Mouse (Mus musculus) hindbrain, embryonic 12.5 days (tissue): ENCODE measurements around the gene Ptpn12. TPM values are rescaled to one million over a fixed set of nuclear protein-coding genes. Genes with fewer than 3 reads are reported as not detected.

Experiments
- ATAC-seq: fragments of 200-750 bp; cut with Nextera tagmentation; 2 replicates; pipeline ENCODE4 v1.8.0; 2017; ENCODE audit warnings: moderate TSS enrichment; ENCODE audit not compliant: low FRiP score
- H3K27ac ChIP-seq: fragments of 300-500 bp; sonication (generic); 2 replicates; pipeline ENCODE4 v1.5.1; 2016; ENCODE audit warnings: mild to moderate bottlenecking
- H3K27me3 ChIP-seq: fragments of 300-500 bp; sonication (generic); 2 replicates; pipeline ENCODE4 v1.6.1; 2016; ENCODE audit warnings: mild to moderate bottlenecking
- H3K36me3 ChIP-seq: fragments of 300-500 bp; sonication (generic); 2 replicates; pipeline ENCODE4 v1.6.1; 2016; ENCODE audit warnings: mild to moderate bottlenecking
- H3K4me1 ChIP-seq: fragments of 300-500 bp; sonication (generic); 2 replicates; pipeline ENCODE4 v1.6.1; 2016
- H3K4me2 ChIP-seq: fragments of 300-500 bp; sonication (generic); replicated peaks from 2 replicates; pipeline ENCODE4 v1.6.1; 2016; ENCODE audit warnings: mild to moderate bottlenecking
- H3K4me3 ChIP-seq: fragments of 300-500 bp; sonication (generic); 2 replicates; pipeline ENCODE4 v1.5.1; 2016; ENCODE audit warnings: mild to moderate bottlenecking
- H3K9ac ChIP-seq: fragments of 300-500 bp; sonication (generic); 2 replicates; pipeline ENCODE4 v1.6.1; 2016; ENCODE audit warnings: mild to moderate bottlenecking, moderate library complexity
- H3K9me3 ChIP-seq: fragments of 300-500 bp; sonication (generic); replicated peaks from 2 replicates; pipeline ENCODE4 v1.6.1; 2016; ENCODE audit warnings: mild to moderate bottlenecking
- WGBS: fragments of 180-500 bp; shearing (Covaris S2); methylation state at CpG from one replicate; pipeline ENCODE4 v1.1.7; 2016; 5-methylcytosine and 5-hydroxymethylcytosine counted together
- polyA plus RNA-seq: library from polyadenylated mRNA; unstranded; fragments of >200 nt; fragmentation: Nextera tagmentation; extraction: Ambion mirVana; gene quantifications from 2 replicates; pipeline ENCODE4 v1.2.1, GENCODE M21; 2016

The Ptpn12 gene
- 25.5 and 30.1 TPM in 2 replicates for polyA plus RNA-seq

DNA sequence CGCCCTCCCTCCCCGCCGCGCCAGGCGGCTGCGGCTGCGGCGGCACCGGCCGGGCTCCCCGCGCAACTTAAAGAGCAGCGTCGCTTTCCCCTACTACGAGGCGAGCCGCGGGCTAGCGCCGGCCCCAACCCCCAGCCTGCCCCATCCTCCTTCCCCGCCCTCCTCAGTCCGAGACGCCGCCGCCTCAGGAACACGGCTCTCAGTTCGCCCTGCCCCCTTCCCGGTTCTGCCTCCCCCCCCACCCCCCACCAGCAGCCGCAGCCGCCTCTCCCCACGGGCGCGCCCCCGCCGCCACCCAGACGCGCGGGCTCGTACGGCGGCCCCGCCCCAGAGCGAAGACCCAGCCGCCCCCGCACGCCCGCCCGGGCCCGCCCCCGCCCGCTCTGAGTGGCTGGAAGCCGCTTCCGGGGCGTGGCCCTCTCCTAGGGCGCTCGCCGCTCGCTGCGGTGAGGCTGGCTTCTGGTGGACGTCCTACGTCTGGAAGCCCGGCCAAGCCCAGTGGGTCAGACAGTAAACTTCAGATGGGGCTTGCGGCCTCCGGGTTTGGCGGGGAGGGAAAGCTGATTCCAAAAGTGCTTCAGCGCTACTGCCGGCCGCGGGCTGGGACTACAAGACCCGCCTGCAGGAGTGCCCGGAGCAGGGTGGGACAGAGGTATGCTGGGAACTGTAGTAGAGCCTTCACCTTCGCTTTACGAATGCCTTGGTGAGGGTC, at the start of gene Ptpn12:
TSS of gene Ptpn12 (minus strand) at position 92 of the 712 bp plus-strand sequence.
- no peaks in the 10 kb centered on the region for H3K9me3 ChIP-seq
- H3K36me3 ChIP-seq, result no peaks in the 10 kb centered on the region
- ATAC-seq, result peak; percentile 96
- peaks cover 11% of the 10 kb centered on the region for H3K4me1 ChIP-seq
- no peaks in the 10 kb centered on the region for H3K27me3 ChIP-seq
- H3K4me2 ChIP-seq, result peak within 1 kb of the TSS; percentile 67
- WGBS, result under 1% methylated on average over 55 of the region's 73 CpGs
- peak within 1 kb of the TSS; percentile 98 for H3K4me3 ChIP-seq
- peak within 1 kb of the TSS; percentile 98 for H3K9ac ChIP-seq
- H3K27ac ChIP-seq, result peak within 1 kb of the TSS; percentile 100

DNA sequence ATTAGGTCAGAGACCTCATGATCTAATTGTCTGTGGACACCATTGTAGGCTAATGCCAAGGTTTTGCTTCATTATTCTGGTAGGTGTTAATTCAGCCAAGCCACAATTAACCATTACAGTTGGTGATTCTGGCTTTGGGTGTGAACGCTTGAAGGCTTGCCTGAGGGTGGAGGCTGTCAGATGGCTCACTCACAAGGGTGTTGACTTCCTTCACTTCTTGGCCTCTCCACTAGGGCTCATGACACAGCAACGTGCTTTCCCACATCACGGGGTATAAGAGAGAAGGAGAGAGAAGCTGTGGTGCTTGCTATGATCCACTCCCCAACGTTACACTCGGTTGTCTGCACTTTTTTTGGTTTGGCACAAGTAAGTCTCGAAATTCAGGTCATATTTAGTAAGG, 35.5 kb upstream of the Ptpn12 start:
- no peaks in the 10 kb centered on the region for H3K27me3 ChIP-seq
- no peak overlapping the region for H3K4me2 ChIP-seq
- WGBS, result 76% methylated on average over 6 of the region's 6 CpGs
- no peaks in the 10 kb centered on the region for H3K4me1 ChIP-seq
- H3K27ac ChIP-seq, result no peak overlapping the region
- no peaks in the 10 kb centered on the region for H3K9me3 ChIP-seq
- H3K9ac ChIP-seq, result no peak overlapping the region
- H3K36me3 ChIP-seq, result no peaks in the 10 kb centered on the region
- H3K4me3 ChIP-seq, result no peak overlapping the region
- no peak for ATAC-seq

- Histone ChIP-seq H3K27ac (no peak overlapping the region), H3K4me2 (peak overlapping the region; percentile 54; the same call in 1 of the 2 replicates), H3K27me3 (no peaks in the 10 kb centered on the region), H3K36me3 (no peaks in the 10 kb centered on the region), H3K9me3 (no peaks in the 10 kb centered on the region), H3K4me3 (no peak overlapping the region), H3K9ac (no peak overlapping the region), H3K4me1 (peaks cover 11% of the 10 kb centered on the region)
- no peak for ATAC-seq
- WGBS, result 82% methylated on average over 2 of the region's 2 CpGs
Observed at GRCm38 (mm10) chr5:21057217-21057616, 1.5 kb upstream of the Ptpn12 start.

DNA sequence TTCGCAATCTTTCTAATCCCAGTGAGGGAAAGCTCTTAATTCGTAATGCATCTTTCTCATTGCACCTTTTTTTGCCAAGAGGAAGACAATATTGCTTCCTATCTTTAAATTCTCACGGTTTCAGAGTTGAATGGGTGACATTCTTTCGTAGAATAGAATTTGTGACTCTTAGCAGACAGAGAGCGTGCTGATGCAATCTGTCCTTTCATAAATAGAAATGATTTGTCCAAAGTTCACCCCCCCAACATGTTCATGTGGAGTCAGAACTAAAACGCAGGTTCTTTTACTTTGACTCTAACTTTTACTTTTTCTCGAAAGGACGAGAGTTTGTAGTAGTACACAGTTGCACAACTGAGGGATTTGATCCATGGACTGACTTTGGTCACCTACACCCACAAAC, 884 bp upstream of the Ptpn12 start:
- no peaks in the 10 kb centered on the region for H3K36me3 ChIP-seq
- ATAC-seq, result no peak
- H3K4me3 ChIP-seq, result peak overlapping the region; percentile 98
- H3K4me2 ChIP-seq, result peak overlapping the region; percentile 54
- 12% methylated on average over 8 of the region's 8 CpGs for WGBS
- no peaks in the 10 kb centered on the region for H3K9me3 ChIP-seq
- H3K27ac ChIP-seq, result peak overlapping the region; percentile 100
- no peaks in the 10 kb centered on the region for H3K27me3 ChIP-seq
- peaks cover 11% of the 10 kb centered on the region for H3K4me1 ChIP-seq
- H3K9ac ChIP-seq, result peak overlapping the region; percentile 46

DNA sequence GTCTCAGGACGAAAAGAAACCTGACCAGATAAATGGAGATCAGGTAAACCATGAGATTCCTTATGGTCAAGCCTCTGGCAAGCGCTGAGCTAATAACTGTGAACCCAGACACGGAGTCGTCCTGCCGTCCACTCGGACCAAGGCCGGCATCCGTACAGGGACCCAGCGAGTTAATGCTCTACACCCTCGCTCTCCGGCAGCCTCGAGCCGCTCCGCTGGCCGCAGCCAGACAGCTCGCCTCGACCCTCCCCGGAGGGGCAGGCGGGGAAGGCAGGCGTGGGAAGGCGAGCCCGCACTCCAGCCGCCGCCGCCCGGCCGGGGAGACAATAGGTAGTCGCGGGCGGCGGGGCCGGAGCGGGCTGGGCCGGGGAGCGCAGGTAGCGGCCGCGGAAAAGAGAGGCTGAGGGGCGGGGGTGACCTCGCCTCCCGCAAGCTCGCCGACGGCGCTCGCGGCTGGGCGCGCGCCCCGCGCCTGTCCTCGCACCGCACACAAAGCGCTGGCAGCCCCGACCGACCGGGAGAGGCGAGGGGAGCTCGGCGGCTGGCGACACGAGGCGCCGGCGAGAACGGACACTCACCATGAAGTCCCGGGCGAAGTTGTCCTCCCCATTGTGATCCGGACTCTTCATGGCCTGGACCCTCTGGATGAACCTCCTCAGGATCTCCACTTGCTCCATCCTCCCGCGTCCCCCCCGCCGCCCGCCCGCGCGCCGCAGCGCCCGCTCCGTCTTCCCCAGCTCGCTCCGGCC, 466 bp downstream of the Ptpn12 start:
- Histone ChIP-seq H3K27me3 (no peaks in the 10 kb centered on the region), H3K4me1 (peaks cover 11% of the 10 kb centered on the region), H3K9ac (peak overlapping the region; percentile 98), H3K4me3 (peak overlapping the region; percentile 98), H3K4me2 (peak overlapping the region; percentile 67), H3K27ac (peak overlapping the region; percentile 100), H3K9me3 (no peaks in the 10 kb centered on the region), H3K36me3 (no peaks in the 10 kb centered on the region)
- ATAC-seq, result peak; percentile 78
- WGBS, result under 1% methylated on average over 57 of the region's 84 CpGs

GRCm38 (mm10) chr5:21054472-21055070, 1.1 kb downstream of the Ptpn12 start:
- Histone ChIP-seq H3K4me1 (peaks cover 11% of the 10 kb centered on the region), H3K9ac (peak overlapping the region; percentile 98), H3K9me3 (no peaks in the 10 kb centered on the region), H3K4me3 (peak overlapping the region; percentile 98), H3K27ac (peak overlapping the region; percentile 100), H3K36me3 (no peaks in the 10 kb centered on the region), H3K27me3 (no peaks in the 10 kb centered on the region), H3K4me2 (peak overlapping the region; percentile 67)
- peak; percentile 29 for ATAC-seq
- under 1% methylated on average over 20 of the region's 20 CpGs for WGBS

- peak overlapping the region; percentile 67 for H3K4me2 ChIP-seq
- H3K4me1 ChIP-seq, result peaks cover 11% of the 10 kb centered on the region
- no peaks in the 10 kb centered on the region for H3K36me3 ChIP-seq
- no peak for ATAC-seq
- H3K27ac ChIP-seq, result no peak overlapping the region
- H3K9ac ChIP-seq, result peak overlapping the region; percentile 98; the same call in 1 of the 2 replicates
- WGBS, result 72% methylated on average over 3 of the region's 3 CpGs
- no peaks in the 10 kb centered on the region for H3K9me3 ChIP-seq
- H3K27me3 ChIP-seq, result no peaks in the 10 kb centered on the region
- peak overlapping the region; percentile 98 for H3K4me3 ChIP-seq
Observed at GRCm38 (mm10) chr5:21053571-21054307, 2.0 kb downstream of the Ptpn12 start.

GRCm38 (mm10) chr5:21052521-21052920, 3.2 kb downstream of the Ptpn12 start:
- Histone ChIP-seq H3K4me1 (peaks cover 11% of the 10 kb centered on the region), H3K27me3 (no peaks in the 10 kb centered on the region), H3K9ac (no peak overlapping the region), H3K27ac (no peak overlapping the region), H3K4me2 (0 out of 2 replicates have a peak overlapping the region, but pooled peaks have one; percentile 17), H3K9me3 (no peaks in the 10 kb centered on the region), H3K36me3 (no peaks in the 10 kb centered on the region), H3K4me3 (no peak overlapping the region)
- no peak for ATAC-seq
- 88% methylated on average over 1 of the region's 1 CpGs for WGBS

- Histone ChIP-seq H3K4me3 (no peak overlapping the region), H3K27ac (no peak overlapping the region), H3K4me2 (no peak overlapping the region), H3K4me1 (peaks cover 10% of the 10 kb centered on the region), H3K36me3 (no peaks in the 10 kb centered on the region), H3K27me3 (no peaks in the 10 kb centered on the region), H3K9ac (no peak overlapping the region), H3K9me3 (no peaks in the 10 kb centered on the region)
- no peak for ATAC-seq
- 86% methylated on average over 2 of the region's 2 CpGs for WGBS
Observed at GRCm38 (mm10) chr5:21050770-21051122, 5.0 kb downstream of the Ptpn12 start.

GRCm38 (mm10) chr5:21050061-21050769, 5.5 kb downstream of the Ptpn12 start:
- no peak overlapping the region for H3K4me2 ChIP-seq

GRCm38 (mm10) chr5:21049006-21049405, 6.7 kb downstream of the Ptpn12 start:
- H3K27ac ChIP-seq, result no peak overlapping the region
- no peak for ATAC-seq
- H3K4me3 ChIP-seq, result no peak overlapping the region
- H3K36me3 ChIP-seq, result no peaks in the 10 kb centered on the region
- no peaks in the 10 kb centered on the region for H3K9me3 ChIP-seq
- 93% methylated on average over 4 of the region's 4 CpGs for WGBS
- no peak overlapping the region for H3K4me2 ChIP-seq
- H3K27me3 ChIP-seq, result no peaks in the 10 kb centered on the region
- H3K4me1 ChIP-seq, result peaks cover 10% of the 10 kb centered on the region
- H3K9ac ChIP-seq, result no peak overlapping the region

More at GRCm38 (mm10) chr5:21050061-21050769, 5.5 kb downstream of the Ptpn12 start:
- 91% methylated on average over 6 of the region's 6 CpGs for WGBS
- Histone ChIP-seq H3K4me1 (peaks cover 10% of the 10 kb centered on the region), H3K4me3 (no peak overlapping the region), H3K36me3 (no peaks in the 10 kb centered on the region), H3K9me3 (no peaks in the 10 kb centered on the region), H3K27ac (no peak overlapping the region), H3K9ac (no peak overlapping the region), H3K27me3 (no peaks in the 10 kb centered on the region)
- no peak for ATAC-seq
